Comparison of ENCODE assay signal across 11 mouse cellular contexts in genomic region chr12:12993894-12994714, GRCm38 (mm10). TPM values are rescaled to one million over a fixed set of nuclear protein-coding genes. Genes with fewer than 3 reads are reported as not detected.
A peak's percentile ranks its signal among the peaks of the same experiment; 100 is the strongest.
DNase-seq lines count a peak whose midpoint lies in the region; ATAC-seq and TF ChIP-seq lines count a peak whose summit lies in the region.
"Had no signal": no experiment of that assay in that cellular context is flagged by ENCODE, and none has a peak within 500 bp of the region (broad histone marks: within the 10 kb centered on the region; RNA-seq: fewer than 3 reads in every experiment).

No protein-coding gene starts in this region.

- TF ChIP-seq EP300 in stomach, postnatal 0 days (optimal IDR thresholded peaks at IDR 0.05) = no peak

- no peak overlapping the region for H3K4me3 ChIP-seq in stomach, embryonic 15.5 days (replicated peaks)
- H3K4me3 ChIP-seq in stomach, postnatal 0 days (ENCODE audit: low read depth, low read length) = no peak overlapping the region

- 0 out of 2 replicates have a peak, but pooled peaks cover 14% of the 10 kb centered on the region for H3K4me1 ChIP-seq in stomach, embryonic 15.5 days
- H3K4me1 ChIP-seq in stomach, postnatal 0 days (replicated peaks; ENCODE audit: control insufficient read depth, insufficient read depth) = no peaks in the 10 kb centered on the region

- H3K9me3 ChIP-seq in stomach, embryonic 15.5 days = no peaks in the 10 kb centered on the region
- no peaks in the 10 kb centered on the region for H3K9me3 ChIP-seq in stomach, postnatal 0 days (ENCODE audit: control insufficient read depth, low read length)

- H3K9ac ChIP-seq in stomach, embryonic 15.5 days = 0 out of 2 replicates have a peak overlapping the region, but pooled peaks have one; percentile 1
- no peak overlapping the region for H3K9ac ChIP-seq in stomach, postnatal 0 days (ENCODE audit: low read length)

- H3K27me3 ChIP-seq in stomach, embryonic 15.5 days (replicated peaks) = no peaks in the 10 kb centered on the region
- H3K27me3 ChIP-seq in stomach, postnatal 0 days (ENCODE audit: control insufficient read depth, insufficient read depth, low read length) = no peaks in the 10 kb centered on the region

- no peak overlapping the region for H3K4me2 ChIP-seq in stomach, embryonic 15.5 days
- no peak overlapping the region for H3K4me2 ChIP-seq in stomach, postnatal 0 days (replicated peaks; ENCODE audit: low read depth)

- no peak for ATAC-seq in stomach, embryonic 15.5 days (ENCODE audit: insufficient read depth, low FRiP score, low read depth)
- no peak for ATAC-seq in stomach, postnatal 0 days (ENCODE audit: low FRiP score, low TSS enrichment)
- ATAC-seq: CD4-positive, CD25-positive, alpha-beta regulatory T cell, adult 4 months had no signal

- peak; percentile 98 for DNase-seq in heart, adult 11 months
- no peak for DNase-seq in heart, postnatal 25 days (ENCODE audit: low spot score)
- DNase-seq in stomach, postnatal 0 days (ENCODE audit: low spot score) = no peak
- DNase-seq in heart, postnatal 4 days = peak; percentile 19
- no peak for DNase-seq in frontal cortex, postnatal 14 days (ENCODE audit: low spot score in 2 of 2)
- DNase-seq in left cerebral cortex, adult 9 months (ENCODE audit: low spot score in 2 of 2) = no peak
- no peak for DNase-seq in spleen, adult 18-20 months
- DNase-seq: cerebellum, postnatal 36 days; gastrocnemius, postnatal 14 days had no signal

- no peak for TF ChIP-seq CTCF in stomach, postnatal 0 days (IDR thresholded peaks at IDR 0.05; ENCODE audit: low read depth)

- no peak overlapping the region for H3K27ac ChIP-seq in stomach, embryonic 15.5 days
- no peak overlapping the region for H3K27ac ChIP-seq in stomach, postnatal 0 days (replicated peaks)

- WGBS in stomach, embryonic 15.5 days = 52% methylated on average over 8 of the region's 8 CpGs
- WGBS in stomach, postnatal 0 days = 62% methylated on average over 8 of the region's 8 CpGs

- intact Hi-C loops in heart, postnatal 25 days (cut with DNase I) = no loop called here

- no peaks in the 10 kb centered on the region for H3K36me3 ChIP-seq in stomach, embryonic 15.5 days
- H3K36me3 ChIP-seq in stomach, postnatal 0 days (ENCODE audit: control insufficient read depth, insufficient read depth, low read length) = no peaks in the 10 kb centered on the region

RNA-seq across cellular contexts. Expression of gene Mycn, which starts 52.4 kb away (rescaled TPM):
- total RNA-seq in heart, postnatal 25 days (2021) = 1 to 10 TPM; 4.9 to 5.9 TPM
- 45.7 and 52.6 TPM in 2 replicates for polyA plus RNA-seq in stomach, embryonic 15.5 days (2015; fragmentation: Nextera tagmentation; extraction: Ambion mirVana)
- polyA plus RNA-seq in stomach, postnatal 0 days (2015; fragmentation: Nextera tagmentation; extraction: Ambion mirVana) = 14.0 TPM in 2 replicates
- 10 to 100 TPM; 14.3 to 16.6 TPM for total RNA-seq in heart, postnatal 4 days (2021)
- polyA plus RNA-seq: CD4-positive, CD25-positive, alpha-beta regulatory T cell, adult 4 months had no signal

Comparison
In these comparisons a context has a peak if more than half of its experiments do, and no peak if none do; other contexts are left out.
1. DNase-seq: peak in heart, adult 11 months (single experiment) and heart, postnatal 4 days (single experiment); none in heart, postnatal 25 days (single experiment), stomach, postnatal 0 days (single experiment), frontal cortex, postnatal 14 days (0 of 2), left cerebral cortex, adult 9 months (0 of 2) and spleen, adult 18-20 months (0 of 2).